Mouse (Mus musculus): ENCODE measurements around the gene Dcbld1.
"Not testable (repeated sequence)": the region's sequence is repeated elsewhere in the genome, so short reads cannot be mapped to it uniquely, and the experiment has no call there.

DNA sequence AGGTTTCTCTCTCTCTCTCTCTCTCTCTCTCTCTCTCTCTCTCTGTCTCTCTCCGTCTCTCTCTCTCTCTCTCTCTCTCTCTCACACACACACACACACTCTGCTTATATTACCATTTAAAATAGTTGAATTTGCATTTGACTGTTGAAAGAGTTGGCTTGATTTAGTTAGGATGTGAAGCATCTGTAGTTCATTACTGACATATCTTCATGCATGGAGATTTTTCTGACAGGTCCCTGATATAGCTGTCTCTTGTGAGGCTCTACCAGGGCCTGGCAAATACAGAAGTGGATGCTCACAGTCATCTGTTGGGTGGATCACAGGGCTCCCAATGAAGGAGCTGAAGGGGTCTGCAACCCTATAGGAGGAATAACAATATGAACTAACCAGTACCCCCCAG, 59.0 kb downstream of the Dcbld1 start:
- not testable (repeated sequence) for TF ChIP-seq FLI1 (IDR thresholded peaks at IDR 0.05; ENCODE audit: low read length); GATA1 (IDR thresholded peaks at IDR 0.05; ENCODE audit: borderline replicate concordance, low read length)

Measured in megakaryocyte, embryonic 14.5 days (primary cell).